Mouse (Mus musculus) limb, embryonic 11.5 days (tissue): ENCODE data around the gene Slc2a4. TPM values are rescaled to one million over a fixed set of nuclear protein-coding genes. Genes with fewer than 3 reads are reported as not detected.
A peak's percentile ranks its signal among the peaks of the same experiment; 100 is the strongest.

Source experiments
- ATAC-seq: fragments of 200-750 bp; cut with Nextera tagmentation; 2 replicates; pipeline ENCODE4 v1.8.0; 2017; ENCODE audit warnings: low read depth; ENCODE audit not compliant: insufficient number of reproducible peaks, low FRiP score, low TSS enrichment
- DNase-seq: peaks from one replicate; pipeline ENCODE4 v3.0.0-alpha.2; 2015; ENCODE audit warnings: low spot score
- H3K27ac ChIP-seq: fragments of 300-500 bp; sonication (generic); replicated peaks from 2 replicates; pipeline ENCODE4 v1.5.1; 2014; ENCODE audit warnings: low read depth, mild to moderate bottlenecking, low read length
- H3K27me3 ChIP-seq: fragments of 300-500 bp; sonication (generic); 2 replicates; pipeline ENCODE4 v1.6.1; 2014; ENCODE audit warnings: mild to moderate bottlenecking, low read length, mixed read lengths; ENCODE audit not compliant: control insufficient read depth, insufficient read depth
- H3K36me3 ChIP-seq: fragments of 300-500 bp; sonication (generic); 2 replicates; pipeline ENCODE4 v1.6.1; 2014; ENCODE audit warnings: mild to moderate bottlenecking, low read length, moderate library complexity, mixed read lengths; ENCODE audit not compliant: control insufficient read depth, insufficient read depth
- H3K4me1 ChIP-seq: fragments of 300-500 bp; sonication (generic); 2 replicates; pipeline ENCODE4 v1.6.1; 2014; ENCODE audit warnings: low read length, mixed read lengths; ENCODE audit not compliant: control insufficient read depth, insufficient read depth
- H3K4me2 ChIP-seq: fragments of 300-500 bp; sonication (generic); 2 replicates; pipeline ENCODE4 v1.6.1; 2014; ENCODE audit warnings: low read depth, mild to moderate bottlenecking, moderate library complexity; ENCODE audit not compliant: severe bottlenecking
- H3K4me3 ChIP-seq: fragments of 300-500 bp; sonication (generic); 2 replicates; pipeline ENCODE4 v1.5.1; 2014; ENCODE audit warnings: low read depth, low read length
- H3K9ac ChIP-seq: fragments of 300-500 bp; sonication (generic); 2 replicates; pipeline ENCODE4 v1.6.1; 2014; ENCODE audit warnings: mild to moderate bottlenecking, low read length
- H3K9me3 ChIP-seq: fragments of 300-500 bp; sonication (generic); 2 replicates; pipeline ENCODE4 v1.6.1; 2016; ENCODE audit warnings: low read length; ENCODE audit not compliant: control insufficient read depth
- WGBS: fragments of 180-500 bp; shearing (Covaris S2); extraction: QIAGEN DNeasy Blood & Tissue Kit; methylation state at CpG from one replicate; pipeline ENCODE4 v1.1.7; 2014; 5-methylcytosine and 5-hydroxymethylcytosine counted together
- microRNA-seq: library from miRNA; unstranded; fragments of <30 nt; microRNA quantifications from one replicate; pipeline ENCODE4, GENCODE M21; 2016
- polyA plus RNA-seq: library from polyadenylated mRNA; unstranded; fragments of >200 nt; fragmentation: Nextera tagmentation; extraction: Ambion mirVana; gene quantifications from 2 replicates; pipeline ENCODE4 v1.2.1, GENCODE M21; 2014

Slc2a4 gene
- polyA plus RNA-seq, 1 experiment from 2014 or later, result 21.0 TPM

GRCm38 (mm10) chr11:69900471-69901405 lies 47.2 kb downstream of the Slc2a4 start, which contains the start of the genes 2810408A11Rik and Neurl4:
Gene 2810408A11Rik (minus strand): TSS chr11:69900987.
Gene Neurl4 (plus strand): TSS chr11:69901072.
- Histone ChIP-seq H3K4me3 (peak within 1 kb of the TSS; percentile 74), H3K36me3 (peaks cover 20% of the 10 kb centered on the region), H3K4me1 (peaks cover 18% of the 10 kb centered on the region), H3K9ac (peak within 1 kb of the TSS; percentile 99), H3K27me3 (no peaks in the 10 kb centered on the region), H3K9me3 (no peaks in the 10 kb centered on the region), H3K27ac (peak within 1 kb of the TSS; percentile 97), H3K4me2 (peak within 1 kb of the TSS; percentile 90)
- DNase-seq, result peak; percentile 91
- ATAC-seq, result peak; percentile 94
- under 1% methylated on average over 38 of the region's 38 CpGs for WGBS

- DNase-seq (no peak), ATAC-seq (no peak)
- WGBS, result 20% methylated on average over 4 of the region's 4 CpGs
- H3K27me3 ChIP-seq, result no peaks in the 10 kb centered on the region
- no peak overlapping the region; the same call in 1 of the 2 replicates for H3K27ac ChIP-seq
- H3K9ac ChIP-seq, result peak overlapping the region; percentile 99
- H3K4me2 ChIP-seq, result peak overlapping the region; percentile 90
- peaks cover 18% of the 10 kb centered on the region for H3K4me1 ChIP-seq
- peaks cover 15% of the 10 kb centered on the region for H3K36me3 ChIP-seq
- no peaks in the 10 kb centered on the region for H3K9me3 ChIP-seq
- peak overlapping the region; percentile 74 for H3K4me3 ChIP-seq
Measured at GRCm38 (mm10) chr11:69899870-69900269, 48.1 kb downstream of the Slc2a4 start.

GRCm38 (mm10) chr11:69895291-69895690 lies 52.7 kb downstream of the Slc2a4 start, which contains the start of gene Acap1:
Gene Acap1 (minus strand): TSS chr11:69895539.
- H3K36me3 ChIP-seq, result no peaks in the 10 kb centered on the region
- WGBS, result 78% methylated on average over 4 of the region's 4 CpGs

GRCm38 (mm10) chr11:69894671-69895070 lies 53.3 kb downstream of the Slc2a4 start:
- no peak overlapping the region for H3K4me3 ChIP-seq
- H3K36me3 ChIP-seq, result no peaks in the 10 kb centered on the region
- no peak overlapping the region for H3K27ac ChIP-seq
- DNase-seq (no peak), ATAC-seq (no peak)
- H3K27me3 ChIP-seq, result no peaks in the 10 kb centered on the region
- peaks cover 7% of the 10 kb centered on the region for H3K4me1 ChIP-seq
- 70% methylated on average over 5 of the region's 5 CpGs for WGBS
- H3K4me2 ChIP-seq, result no peak overlapping the region
- H3K9me3 ChIP-seq, result no peaks in the 10 kb centered on the region
- no peak overlapping the region for H3K9ac ChIP-seq

More at GRCm38 (mm10) chr11:69895291-69895690, 52.7 kb downstream of the Slc2a4 start, which contains the start of gene Acap1:
- DNase-seq (no peak), ATAC-seq (no peak)
- Histone ChIP-seq H3K4me2 (no peak within 1 kb of the TSS), H3K27me3 (no peaks in the 10 kb centered on the region), H3K27ac (no peak within 1 kb of the TSS), H3K9ac (no peak within 1 kb of the TSS), H3K9me3 (no peaks in the 10 kb centered on the region), H3K4me3 (no peak within 1 kb of the TSS), H3K4me1 (peaks cover 10% of the 10 kb centered on the region)

Small RNAs within 50 kb of the gene (microRNA-seq; reads per million reads assigned to microRNA genes)
- not detected for gene Gm44349

Other genes with a start within 250 kb of the Slc2a4 start
- 64.0 and 78.3 TPM in 2 replicates for gene Polr2a, start 189.6 kb downstream of the Slc2a4 start, polyA plus RNA-seq
- 0.09 TPM in 1 of 2 replicates, not detected in the other for gene Slc35g3, start 186.2 kb downstream of the Slc2a4 start, polyA plus RNA-seq
- gene Zbtb4, start 182.3 kb downstream of the Slc2a4 start, polyA plus RNA-seq, result 0.96 and 1.1 TPM in 2 replicates
- 4.3 and 4.4 TPM in 2 replicates for gene Chrnb1, start 152.2 kb downstream of the Slc2a4 start, polyA plus RNA-seq
- gene Fgf11, start 146.3 kb downstream of the Slc2a4 start, polyA plus RNA-seq, result 0.36 and 0.67 TPM in 2 replicates
- 1.8 and 2.0 TPM in 2 replicates for gene Tmem102, start 142.6 kb downstream of the Slc2a4 start, polyA plus RNA-seq
- not detected in 2 replicates for gene Gm39566, start 132.9 kb downstream of the Slc2a4 start, polyA plus RNA-seq
- gene Spem2, start 129.7 kb downstream of the Slc2a4 start, polyA plus RNA-seq, result not detected in 2 replicates
- gene Spem1, start 126.0 kb downstream of the Slc2a4 start, polyA plus RNA-seq, result 0.15 and 0.18 TPM in 2 replicates
- 5.8 and 6.2 TPM in 2 replicates for gene Nlgn2, start 110.4 kb downstream of the Slc2a4 start, polyA plus RNA-seq
- gene Tmem256, start 109.7 kb downstream of the Slc2a4 start, polyA plus RNA-seq, result 285 and 304 TPM in 2 replicates
- gene Plscr3, start 101.8 kb downstream of the Slc2a4 start, polyA plus RNA-seq, result 115 TPM in 2 replicates
- gene Tnk1, start 89.5 kb downstream of the Slc2a4 start, polyA plus RNA-seq, result 0.89 and 1.2 TPM in 2 replicates
- not detected in 2 replicates for gene Tmem95, start 70.2 kb downstream of the Slc2a4 start, polyA plus RNA-seq
- 3.7 and 4.3 TPM in 2 replicates for gene Kctd11, start 66.8 kb downstream of the Slc2a4 start, polyA plus RNA-seq
- gene Acap1, start 52.6 kb downstream of the Slc2a4 start, polyA plus RNA-seq, result 0.72 and 0.78 TPM in 2 replicates
- 24.8 and 26.5 TPM in 2 replicates for gene 2810408A11Rik, start 47.2 kb downstream of the Slc2a4 start, polyA plus RNA-seq
- 15.3 and 15.5 TPM in 2 replicates for gene Neurl4, start 47.1 kb downstream of the Slc2a4 start, polyA plus RNA-seq
- gene Gps2, start 34.3 kb downstream of the Slc2a4 start, polyA plus RNA-seq, result 90.8 and 94.0 TPM in 2 replicates
- 2,284 and 2,370 TPM in 2 replicates for gene Eif5a, start 26.2 kb downstream of the Slc2a4 start, polyA plus RNA-seq
- 11.2 and 11.3 TPM in 2 replicates for gene Ybx2, start 12.4 kb downstream of the Slc2a4 start, polyA plus RNA-seq
- 12.7 and 13.2 TPM in 2 replicates for gene Cldn7, start 16.6 kb upstream of the Slc2a4 start, polyA plus RNA-seq
- gene Ctdnep1, start 33.0 kb upstream of the Slc2a4 start, polyA plus RNA-seq, result 22.8 and 27.6 TPM in 2 replicates
- 148 and 151 TPM in 2 replicates for gene Elp5, start 34.3 kb upstream of the Slc2a4 start, polyA plus RNA-seq
- 397 and 432 TPM in 2 replicates for gene Gabarap, start 43.0 kb upstream of the Slc2a4 start, polyA plus RNA-seq
- 56.1 and 64.9 TPM in 2 replicates for gene Phf23, start 47.6 kb upstream of the Slc2a4 start, polyA plus RNA-seq
- 47.3 and 52.0 TPM in 2 replicates for gene Dvl2, start 52.4 kb upstream of the Slc2a4 start, polyA plus RNA-seq
- 52.9 and 53.5 TPM in 2 replicates for gene Acadvl, start 67.2 kb upstream of the Slc2a4 start, polyA plus RNA-seq
- 10.0 and 10.8 TPM in 2 replicates for gene Dlg4, start 68.8 kb upstream of the Slc2a4 start, polyA plus RNA-seq
- 1.0 and 1.6 TPM in 2 replicates for gene Asgr1, start 105.9 kb upstream of the Slc2a4 start, polyA plus RNA-seq
- not detected in 2 replicates for gene Asgr2, start 144.5 kb upstream of the Slc2a4 start, polyA plus RNA-seq
- gene Mgl2, start 182.1 kb upstream of the Slc2a4 start, polyA plus RNA-seq, result 0.21 TPM in 1 of 2 replicates, not detected in the other
- not detected in 2 replicates for gene Clec10a, start 208.0 kb upstream of the Slc2a4 start, polyA plus RNA-seq